11 mouse cellular contexts compared by ENCODE assay signal in genomic region chr5:142875513-142875905, GRCm38 (mm10).
"Had no signal": no experiment of that assay in that cellular context is flagged by ENCODE, and none has a peak within 500 bp of the region (broad histone marks: within the 10 kb centered on the region; RNA-seq: fewer than 3 reads in every experiment).

No protein-coding gene starts in this region.

- DNase-seq: lung, embryonic 14.5 days; lung, postnatal 14 days; right cerebral cortex, postnatal 14 days; thymus, postnatal 36 days had no signal

- H3K4me2 ChIP-seq: limb, embryonic 15.5 days; liver, embryonic 12.5 days; lung, embryonic 14.5 days; midbrain, embryonic 12.5 days had no signal

- H3K4me3 ChIP-seq: limb, embryonic 15.5 days; liver, embryonic 12.5 days; megakaryocyte, embryonic 14.5 days; midbrain, embryonic 12.5 days had no signal

- H3K9ac ChIP-seq: limb, embryonic 15.5 days; liver, embryonic 12.5 days; lung, embryonic 14.5 days; midbrain, embryonic 12.5 days had no signal

- ATAC-seq: liver, embryonic 12.5 days; midbrain, embryonic 16.5 days had no signal

- H3K27ac ChIP-seq: kidney, postnatal 0 days; limb, embryonic 15.5 days; liver, embryonic 12.5 days; macrophage; midbrain, embryonic 12.5 days had no signal

- H3K27me3 ChIP-seq: limb, embryonic 15.5 days; liver, embryonic 12.5 days; megakaryocyte, embryonic 14.5 days had no signal

- H3K9me3 ChIP-seq: limb, embryonic 15.5 days; liver, embryonic 12.5 days; megakaryocyte, embryonic 14.5 days; midbrain, embryonic 12.5 days had no signal
